ENCODE assay signal across 24 mouse cellular contexts in genomic region chr3:58716705-58717104, GRCm38 (mm10). TPM values are rescaled to one million over a fixed set of nuclear protein-coding genes. Genes with fewer than 3 reads are reported as not detected.
A peak's percentile ranks its signal among the peaks of the same experiment; 100 is the strongest.
DNase-seq lines count a peak whose midpoint lies in the region; ATAC-seq and TF ChIP-seq lines count a peak whose summit lies in the region.
"Had no signal": no experiment of that assay in that cellular context is flagged by ENCODE, and none has a peak within 500 bp of the region (broad histone marks: within the 10 kb centered on the region; RNA-seq: fewer than 3 reads in every experiment).

No protein-coding gene starts in this region.

- H3K27ac ChIP-seq in liver, postnatal 0 days (ENCODE audit: low read depth), result no peak overlapping the region
- H3K27ac ChIP-seq in midbrain, embryonic 11.5 days (ENCODE audit: low read depth, low read length), result no peak overlapping the region
- H3K27ac ChIP-seq in midbrain, embryonic 15.5 days, result no peak overlapping the region
- H3K27ac ChIP-seq: embryonic facial prominence, embryonic 13.5 days; embryonic facial prominence, embryonic 15.5 days; forebrain, embryonic 10.5 days; forebrain, embryonic 12.5 days had no signal

- no peak for ATAC-seq in liver, postnatal 0 days
- ATAC-seq in midbrain, embryonic 11.5 days (ENCODE audit: low FRiP score), result no peak
- ATAC-seq in midbrain, embryonic 15.5 days (replicated peaks), result no peak
- ATAC-seq: forebrain, embryonic 14.5 days; forebrain, embryonic 16.5 days had no signal

- H3K27me3 ChIP-seq in liver, postnatal 0 days (ENCODE audit: insufficient read depth, low read length), result no peaks in the 10 kb centered on the region
- no peaks in the 10 kb centered on the region for H3K27me3 ChIP-seq in midbrain, embryonic 11.5 days (ENCODE audit: control insufficient read depth, insufficient read depth, low read length)
- H3K27me3 ChIP-seq in midbrain, embryonic 15.5 days (replicated peaks), result no peaks in the 10 kb centered on the region
- H3K27me3 ChIP-seq: embryonic facial prominence, embryonic 13.5 days; embryonic facial prominence, embryonic 15.5 days; forebrain, embryonic 12.5 days had no signal

- no peak overlapping the region for H3K9ac ChIP-seq in liver, postnatal 0 days (replicated peaks)
- H3K9ac ChIP-seq in midbrain, embryonic 11.5 days (ENCODE audit: low read length), result no peak overlapping the region
- H3K9ac ChIP-seq in midbrain, embryonic 15.5 days, result no peak overlapping the region
- H3K9ac ChIP-seq: embryonic facial prominence, embryonic 13.5 days; embryonic facial prominence, embryonic 15.5 days; forebrain, embryonic 12.5 days had no signal

- 0 out of 2 replicates have a peak, but pooled peaks cover 8% of the 10 kb centered on the region for H3K9me3 ChIP-seq in liver, postnatal 0 days (ENCODE audit: low read length)
- no peaks in the 10 kb centered on the region; the same call in 1 of the 2 replicates for H3K9me3 ChIP-seq in midbrain, embryonic 11.5 days (ENCODE audit: control insufficient read depth, low read length)
- H3K9me3 ChIP-seq in midbrain, embryonic 15.5 days, result no peaks in the 10 kb centered on the region
- H3K9me3 ChIP-seq: embryonic facial prominence, embryonic 15.5 days; forebrain, embryonic 12.5 days had no signal

- TF ChIP-seq CTCF in liver, postnatal 0 days (IDR thresholded peaks at IDR 0.05; ENCODE audit: low read depth), result no peak

- H3K36me3 ChIP-seq in liver, postnatal 0 days (replicated peaks; ENCODE audit: insufficient read depth, low read length), result no peaks in the 10 kb centered on the region
- H3K36me3 ChIP-seq in midbrain, embryonic 11.5 days (ENCODE audit: control insufficient read depth, insufficient read depth, low read length), result no peaks in the 10 kb centered on the region
- H3K36me3 ChIP-seq in midbrain, embryonic 15.5 days (replicated peaks), result no peaks in the 10 kb centered on the region
- H3K36me3 ChIP-seq: embryonic facial prominence, embryonic 13.5 days; embryonic facial prominence, embryonic 15.5 days; forebrain, embryonic 10.5 days; forebrain, embryonic 12.5 days had no signal

- no peaks in the 10 kb centered on the region for H3K4me1 ChIP-seq in liver, postnatal 0 days (ENCODE audit: insufficient read depth)
- H3K4me1 ChIP-seq in midbrain, embryonic 11.5 days (ENCODE audit: control insufficient read depth, insufficient read depth, low read length), result no peaks in the 10 kb centered on the region
- no peaks in the 10 kb centered on the region for H3K4me1 ChIP-seq in midbrain, embryonic 15.5 days
- H3K4me1 ChIP-seq: embryonic facial prominence, embryonic 15.5 days; forebrain, embryonic 10.5 days; forebrain, embryonic 12.5 days had no signal

- WGBS in liver, postnatal 0 days (ENCODE audit: insufficient replicate concordance), result 73% methylated on average over 2 of the region's 2 CpGs
- 85% methylated on average over 2 of the region's 2 CpGs for WGBS in midbrain, embryonic 11.5 days
- 84% methylated on average over 2 of the region's 2 CpGs for WGBS in midbrain, embryonic 15.5 days

- no peak overlapping the region for H3K4me2 ChIP-seq in liver, postnatal 0 days (ENCODE audit: low read depth, low read length)
- no peak overlapping the region for H3K4me2 ChIP-seq in midbrain, embryonic 11.5 days
- H3K4me2 ChIP-seq in midbrain, embryonic 15.5 days, result no peak overlapping the region
- H3K4me2 ChIP-seq: embryonic facial prominence, embryonic 13.5 days; embryonic facial prominence, embryonic 15.5 days; forebrain, embryonic 12.5 days had no signal

- H3K4me3 ChIP-seq in liver, postnatal 0 days (ENCODE audit: low read depth, low read length), result no peak overlapping the region
- H3K4me3 ChIP-seq in midbrain, embryonic 11.5 days (ENCODE audit: low read depth, low read length), result no peak overlapping the region
- H3K4me3 ChIP-seq in midbrain, embryonic 15.5 days, result no peak overlapping the region
- H3K4me3 ChIP-seq: embryonic facial prominence, embryonic 13.5 days; embryonic facial prominence, embryonic 15.5 days; erythroblast, embryonic 14.5 days; forebrain, embryonic 10.5 days; forebrain, embryonic 12.5 days had no signal

- intact Hi-C loops in left cerebral cortex, postnatal 25 days (cut with DNase I), result no loop called here

- DNase-seq in liver, result peak; percentile 7
- no peak for DNase-seq in liver, postnatal 0 days
- DNase-seq in midbrain, embryonic 11.5 days (ENCODE audit: low spot score, missing footprints), result peak; percentile 45
- peak; percentile 78 for DNase-seq in MN1 (ENCODE audit: low spot score)
- DNase-seq in spleen, adult 12 weeks (ENCODE audit: low spot score), result no peak
- DNase-seq in left cerebral cortex, postnatal 25 days (ENCODE audit: low spot score in 2 of 2), result no peak
- DNase-seq: adrenal gland, adult 2 months; adrenal gland, postnatal 10 days; adrenal gland, postnatal 25 days; cerebellum, adult 11 months; cerebellum, adult 18-20 months; cerebellum, adult 8-10 months; cerebellum, adult 9-11 months; cerebellum, postnatal 14 days; cerebellum, postnatal 36 days; embryo, embryonic 11 days had no signal

- no peak for TF ChIP-seq EP300 in liver, postnatal 0 days (IDR thresholded peaks at IDR 0.05; ENCODE audit: low read depth)

RNA-seq across cellular contexts. Expression of gene Siah2, which starts 24.5 kb away (rescaled TPM):
- polyA plus RNA-seq in liver, postnatal 0 days (2015; fragmentation: Nextera tagmentation; extraction: Ambion mirVana), result 7.1 and 8.6 TPM in 2 replicates
- polyA plus RNA-seq in midbrain, embryonic 11.5 days (2014; fragmentation: Nextera tagmentation; extraction: Ambion mirVana), result 3.7 and 4.0 TPM in 2 replicates
- polyA plus RNA-seq in midbrain, embryonic 15.5 days (2015; fragmentation: Nextera tagmentation; extraction: Ambion mirVana), result 9.9 and 10.2 TPM in 2 replicates
- 10 to 100 TPM; 18.0 to 18.7 TPM for total RNA-seq in left cerebral cortex, postnatal 25 days (2021)

Comparison
In these comparisons a context has a peak if more than half of its experiments do, and no peak if none do; other contexts are left out.
1. DNase-seq: peak in liver (single experiment), midbrain, embryonic 11.5 days (single experiment) and MN1 (single experiment); none in liver, postnatal 0 days (single experiment), spleen, adult 12 weeks (single experiment) and left cerebral cortex, postnatal 25 days (0 of 2).